Mouse (Mus musculus) embryonic facial prominence, embryonic 12.5 days (tissue): ENCODE measurements at regions not wholly inside any gene's neighbourhood (a gene's known extent, or its start where the extent isn't known, plus 50 kb on each side); places are given as distances from the start of the nearest gene placed in this dataset.

Experiments
- ATAC-seq: fragments of 200-750 bp; cut with Nextera tagmentation; 2 replicates; pipeline ENCODE4 v1.8.0; 2017; ENCODE audit not compliant: insufficient number of reproducible peaks, insufficient read depth, low FRiP score, low TSS enrichment
- H3K27ac ChIP-seq: fragments of 300-500 bp; sonication (generic); 2 replicates; pipeline ENCODE4 v1.5.1; 2016; ENCODE audit warnings: mild to moderate bottlenecking
- H3K27me3 ChIP-seq: fragments of 300-500 bp; sonication (generic); 2 replicates; pipeline ENCODE4 v1.6.1; 2016; ENCODE audit warnings: mild to moderate bottlenecking, moderate library complexity
- H3K36me3 ChIP-seq: fragments of 300-500 bp; sonication (generic); 2 replicates; pipeline ENCODE4 v1.6.1; 2016; ENCODE audit warnings: mild to moderate bottlenecking
- H3K4me1 ChIP-seq: fragments of 300-500 bp; sonication (generic); 2 replicates; pipeline ENCODE4 v1.6.1; 2016
- H3K4me2 ChIP-seq: fragments of 300-500 bp; sonication (generic); replicated peaks from 2 replicates; pipeline ENCODE4 v1.6.1; 2016; ENCODE audit warnings: mild to moderate bottlenecking, moderate library complexity
- H3K4me3 ChIP-seq: fragments of 300-500 bp; sonication (generic); 2 replicates; pipeline ENCODE4 v1.5.1; 2016; ENCODE audit warnings: mild to moderate bottlenecking
- H3K9ac ChIP-seq: fragments of 300-500 bp; sonication (generic); 2 replicates; pipeline ENCODE4 v1.6.1; 2016; ENCODE audit warnings: mild to moderate bottlenecking, moderate library complexity
- H3K9me3 ChIP-seq: fragments of 300-500 bp; sonication (generic); 2 replicates; pipeline ENCODE4 v1.6.1; 2016; ENCODE audit warnings: mild to moderate bottlenecking, moderate library complexity
- WGBS: fragments of 180-500 bp; shearing (Covaris S2); methylation state at CpG from one replicate; pipeline ENCODE4 v1.1.7; 2016; 5-methylcytosine and 5-hydroxymethylcytosine counted together

DNA sequence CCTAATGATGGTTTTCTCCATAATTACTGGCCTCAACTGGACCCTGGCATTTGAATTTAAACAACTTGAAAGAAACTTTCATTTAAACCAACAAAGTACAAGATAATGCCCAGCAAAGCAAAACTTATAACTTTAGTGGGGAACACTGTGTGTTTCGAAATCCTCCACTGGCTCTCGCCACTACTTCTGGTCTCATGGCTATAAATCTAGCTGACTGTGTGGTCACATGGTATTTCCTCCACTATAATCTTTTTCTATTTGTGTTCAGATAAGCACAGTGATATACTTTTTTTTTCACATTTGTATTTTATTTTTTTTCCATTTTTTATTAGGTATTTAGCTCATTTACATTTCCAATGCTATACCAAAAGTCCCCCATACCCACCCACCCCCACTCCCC, 62.6 kb upstream of the Gm21897 start:
- H3K36me3 ChIP-seq = no peaks in the 10 kb centered on the region
- 91% methylated on average over 2 of the region's 2 CpGs for WGBS

GRCm38 (mm10) chr16:15259474-15259873, 57.8 kb upstream of the Gm21897 start:
- no peaks in the 10 kb centered on the region for H3K9me3 ChIP-seq
- WGBS = 63% methylated on average over 6 of the region's 6 CpGs
- ATAC-seq = no peak
- H3K36me3 ChIP-seq = no peaks in the 10 kb centered on the region
- no peak overlapping the region for H3K9ac ChIP-seq
- no peaks in the 10 kb centered on the region for H3K4me1 ChIP-seq
- no peak overlapping the region for H3K4me2 ChIP-seq
- H3K27me3 ChIP-seq = no peaks in the 10 kb centered on the region
- no peak overlapping the region for H3K4me3 ChIP-seq
- H3K27ac ChIP-seq = no peak overlapping the region

More for the DNA sequence above, 62.6 kb upstream of the Gm21897 start:
- ATAC-seq = no peak
- Histone ChIP-seq H3K4me3 (no peak overlapping the region), H3K4me1 (peaks cover 7% of the 10 kb centered on the region; the same call in 1 of the 2 replicates), H3K27me3 (no peaks in the 10 kb centered on the region), H3K4me2 (no peak overlapping the region), H3K9ac (no peak overlapping the region), H3K27ac (no peak overlapping the region), H3K9me3 (no peaks in the 10 kb centered on the region)

- no peak overlapping the region for H3K4me2 ChIP-seq
- no peaks in the 10 kb centered on the region for H3K27me3 ChIP-seq
- H3K4me1 ChIP-seq = no peaks in the 10 kb centered on the region
- WGBS = 68% methylated on average over 4 of the region's 4 CpGs
- no peak overlapping the region for H3K27ac ChIP-seq
- no peaks in the 10 kb centered on the region for H3K36me3 ChIP-seq
- H3K9ac ChIP-seq = no peak overlapping the region
- no peak for ATAC-seq
- H3K9me3 ChIP-seq = no peaks in the 10 kb centered on the region
- no peak overlapping the region for H3K4me3 ChIP-seq
Observed at GRCm38 (mm10) chr16:15260069-15260468, 57.2 kb upstream of the Gm21897 start.
